Mouse (Mus musculus) cerebellum, postnatal 10 days (tissue): ENCODE data around the gene Gm20509.
"Not testable (repeated sequence)": the region's sequence is repeated elsewhere in the genome, so short reads cannot be mapped to it uniquely, and the experiment has no call there.

Source experiments
- DNase-seq, 2 experiments: peaks; one replicate each; pipeline ENCODE4 v3.0.0; 2021; ENCODE audit warnings: mixed read lengths in 2 of 2

Gm20509 gene

DNA sequence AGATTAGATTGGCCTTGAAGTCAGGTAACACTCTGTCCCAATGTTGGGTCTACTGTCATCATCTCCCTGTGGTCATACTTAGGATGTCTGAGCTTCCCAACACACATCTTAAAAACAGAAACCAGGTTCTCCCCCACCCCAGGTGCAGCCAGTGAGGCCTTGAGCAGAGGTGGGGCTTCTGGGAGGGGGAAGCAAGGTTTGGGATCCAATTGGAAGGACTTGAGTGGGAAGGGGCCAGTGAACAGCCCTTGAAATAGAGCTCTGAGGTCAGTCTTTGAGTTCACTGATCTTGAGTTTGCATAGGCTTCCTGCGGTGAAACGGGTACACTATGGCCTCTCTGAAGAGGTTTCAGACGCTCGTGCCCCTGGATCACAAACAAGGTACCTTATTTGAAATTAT, at the start of gene Gm20509:
Gene Gm20509 (plus strand): TSS at position 290 of the 400 bp plus-strand sequence.
- DNase-seq, result no peak

- no peak for DNase-seq
Measured at GRCm38 (mm10) chr9:73055441-73055911, 46.8 kb upstream of the Gm20509 start.

DNA sequence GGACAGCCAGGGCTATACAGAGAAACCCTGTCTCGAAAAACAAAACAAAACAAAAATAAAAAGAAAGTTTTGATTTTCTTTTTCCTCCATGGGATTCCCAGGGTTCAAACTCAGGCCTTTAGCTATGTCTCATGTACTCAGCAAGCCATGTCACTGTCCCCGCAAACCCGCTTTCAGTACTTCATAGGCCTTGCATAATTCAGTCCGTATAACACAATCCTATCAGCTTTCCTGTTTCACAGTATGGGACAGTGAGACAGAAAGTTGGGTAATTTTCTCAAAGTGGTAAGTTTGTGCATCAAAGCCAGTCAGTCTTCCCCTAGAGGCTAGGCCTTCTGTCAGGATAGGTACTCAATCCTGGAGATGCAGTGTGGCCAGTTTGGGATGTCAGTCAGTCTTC, 43.0 kb upstream of the Gm20509 start:
- no peak for DNase-seq

GRCm38 (mm10) chr9:73063621-73064290, 38.5 kb upstream of the Gm20509 start:
- DNase-seq, result peak; percentile 35 to 38

DNA sequence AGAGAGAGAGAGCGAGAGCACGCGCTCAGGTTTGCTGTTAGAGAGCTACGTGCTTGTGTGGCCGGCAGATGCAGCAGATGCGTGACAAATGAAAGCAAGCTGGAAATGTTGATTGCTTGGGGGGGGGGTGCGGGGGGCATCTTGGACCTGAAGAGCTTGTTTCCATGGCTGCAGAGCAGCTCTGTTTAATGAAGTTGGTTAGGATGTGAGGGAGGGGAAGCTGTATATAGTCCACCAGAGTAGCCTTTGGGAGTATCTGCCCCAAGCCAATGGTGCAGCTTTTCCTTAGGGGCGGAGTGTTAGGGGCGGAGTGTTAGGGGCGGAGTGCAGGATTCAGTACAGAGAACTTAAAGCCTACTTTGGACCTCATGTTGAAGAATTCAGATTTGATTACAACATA, 35.2 kb upstream of the Gm20509 start:
- no peak for DNase-seq

DNA sequence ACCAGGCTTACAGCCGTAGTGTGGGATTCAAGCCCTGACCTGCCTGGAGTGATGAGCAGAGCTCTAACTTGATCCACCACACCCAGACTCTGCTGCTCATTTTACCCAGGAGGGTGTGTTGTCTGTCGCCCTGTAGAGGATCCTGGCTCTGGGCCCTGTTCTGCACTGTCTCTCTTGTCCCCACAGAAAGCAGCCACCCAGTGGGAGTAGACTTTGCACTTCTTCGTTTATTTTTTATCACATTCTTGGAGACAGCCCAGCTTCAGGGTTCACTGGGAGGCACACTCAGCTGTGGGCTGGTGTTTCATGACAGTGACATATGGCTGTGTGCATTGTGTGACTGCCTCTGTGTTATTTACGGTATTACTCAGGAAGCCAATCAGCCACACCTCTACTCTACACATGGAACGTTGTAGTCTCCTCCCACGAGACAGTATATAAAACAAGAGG, 34.0 kb upstream of the Gm20509 start:
- no peak for DNase-seq

GRCm38 (mm10) chr9:73068688-73069087, 33.6 kb upstream of the Gm20509 start:
- DNase-seq, result no peak

DNA sequence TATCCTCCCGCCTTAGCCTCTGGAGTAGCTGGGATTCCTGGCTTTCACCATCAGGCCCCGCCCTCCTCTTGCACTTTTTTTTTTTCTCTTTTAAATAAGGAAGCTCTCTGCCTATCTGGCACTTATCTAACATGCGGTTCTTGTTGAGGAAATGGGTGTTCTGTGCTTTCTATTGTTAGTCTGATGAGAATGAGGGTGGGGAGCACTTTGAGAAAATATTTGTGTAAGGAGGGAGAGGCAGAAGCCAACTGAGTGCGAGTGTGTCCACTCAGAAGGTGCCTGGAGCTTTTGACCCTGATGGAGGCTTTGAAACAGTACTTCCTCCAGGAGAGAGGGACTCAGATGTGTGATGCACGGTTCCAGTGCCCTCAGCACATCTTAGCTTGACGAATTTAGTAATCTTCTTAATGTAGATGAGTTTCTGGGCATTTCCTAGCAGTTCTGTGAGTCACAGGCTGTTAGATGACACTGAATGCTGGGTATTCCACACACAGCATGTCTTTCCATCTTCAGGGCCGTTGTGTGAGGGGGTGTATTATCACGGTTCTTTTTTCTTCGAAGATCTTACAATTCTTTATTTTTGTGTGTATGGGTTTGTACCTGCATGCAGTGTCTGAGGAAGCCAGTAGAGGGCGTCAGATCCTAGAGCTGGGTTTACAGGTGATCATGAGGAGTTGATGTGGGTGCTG, 31.2 kb upstream of the Gm20509 start:
- no peak for DNase-seq

GRCm38 (mm10) chr9:73072426-73072825, 29.8 kb upstream of the Gm20509 start:
- DNase-seq, result no peak

- DNase-seq, result no peak
Measured at GRCm38 (mm10) chr9:73073169-73073568, 29.1 kb upstream of the Gm20509 start.

DNA sequence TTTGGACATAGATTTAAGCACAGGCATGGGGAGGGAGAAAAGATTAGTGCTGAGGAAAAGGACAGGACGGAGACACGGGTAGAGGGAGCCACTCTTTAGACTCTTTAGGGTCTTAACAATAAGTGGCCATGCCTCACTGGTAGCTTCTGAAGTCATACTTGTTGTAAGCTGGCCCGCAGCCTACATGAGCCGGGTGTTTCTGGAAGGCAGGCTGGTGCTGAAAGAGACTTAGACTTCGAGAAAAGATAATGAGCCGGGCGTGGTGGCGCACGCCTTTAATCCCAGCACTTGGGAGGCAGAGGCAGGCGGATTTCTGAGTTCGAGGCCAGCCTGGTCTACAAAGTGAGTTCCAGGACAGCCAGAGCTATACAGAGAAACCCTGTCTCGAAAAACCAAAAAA, 22.9 kb upstream of the Gm20509 start:
- DNase-seq, result not testable (repeated sequence)

- peak in 1 of 2 experiments; percentile 15 for DNase-seq
Measured at GRCm38 (mm10) chr9:73079801-73080325, 22.4 kb upstream of the Gm20509 start.

GRCm38 (mm10) chr9:73082291-73083000, 19.8 kb upstream of the Gm20509 start:
- DNase-seq, result peak; percentile 85 to 89

DNA sequence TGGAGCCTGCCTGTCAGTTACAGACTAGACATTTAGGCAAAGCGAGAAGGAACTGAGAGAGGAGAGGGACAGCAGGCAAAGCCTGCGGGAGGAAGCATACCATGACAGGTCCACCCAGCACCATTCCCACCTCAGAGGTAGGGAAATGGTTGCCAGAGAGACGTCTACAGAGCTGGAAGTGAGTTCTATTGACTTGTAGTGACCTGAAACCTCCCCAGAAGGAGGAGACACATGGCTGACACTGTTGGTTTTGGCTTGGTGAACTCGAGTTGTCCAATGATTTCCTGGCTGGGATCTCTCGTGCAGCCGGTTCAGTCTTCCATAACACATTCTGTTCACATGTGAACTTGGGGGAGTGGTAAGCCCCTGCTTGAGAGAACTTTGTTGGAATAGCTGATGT, 18.3 kb upstream of the Gm20509 start:
- peak; percentile 69 for DNase-seq

DNA sequence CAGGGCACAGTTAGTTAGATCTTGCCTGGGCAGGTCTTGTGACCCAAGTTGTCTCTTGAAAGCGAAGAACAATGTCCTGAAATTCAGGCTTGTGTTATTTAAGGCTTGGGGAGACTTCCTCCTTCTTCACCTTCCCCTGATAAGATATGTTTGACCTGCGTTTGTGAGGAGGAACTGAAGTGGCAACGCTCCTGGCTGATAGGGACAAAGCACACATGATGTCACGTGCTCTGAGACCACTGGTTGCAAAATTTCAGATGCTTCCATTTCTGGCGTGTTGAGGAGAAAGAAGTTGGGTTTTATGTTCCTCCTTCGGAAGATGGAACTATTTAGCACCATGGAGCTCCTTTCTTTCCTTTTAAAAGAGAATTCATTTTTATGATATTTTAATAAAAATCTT, 16.4 kb upstream of the Gm20509 start:
- no peak for DNase-seq

DNA sequence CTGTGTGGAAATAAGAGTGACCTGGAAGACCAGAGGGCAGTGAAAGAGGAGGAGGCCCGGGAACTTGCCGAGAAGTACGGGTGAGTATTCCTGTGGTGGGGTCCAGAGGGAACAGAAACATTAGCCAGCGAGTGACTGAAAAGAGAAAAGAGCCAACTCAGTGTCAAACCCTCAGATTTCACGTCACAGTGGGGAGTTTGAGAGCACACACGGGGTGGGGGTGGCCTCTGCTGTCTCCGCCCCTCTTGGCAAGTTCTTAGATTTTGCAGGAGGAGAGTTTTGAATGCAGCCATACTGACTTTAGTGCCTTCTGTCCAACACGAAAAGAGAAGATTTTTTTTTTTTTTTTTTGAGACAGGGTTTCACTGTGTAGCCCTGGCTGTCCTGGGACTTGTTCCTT, 15.1 kb upstream of the Gm20509 start:
- peak in 1 of 2 experiments; percentile 40 for DNase-seq

DNA sequence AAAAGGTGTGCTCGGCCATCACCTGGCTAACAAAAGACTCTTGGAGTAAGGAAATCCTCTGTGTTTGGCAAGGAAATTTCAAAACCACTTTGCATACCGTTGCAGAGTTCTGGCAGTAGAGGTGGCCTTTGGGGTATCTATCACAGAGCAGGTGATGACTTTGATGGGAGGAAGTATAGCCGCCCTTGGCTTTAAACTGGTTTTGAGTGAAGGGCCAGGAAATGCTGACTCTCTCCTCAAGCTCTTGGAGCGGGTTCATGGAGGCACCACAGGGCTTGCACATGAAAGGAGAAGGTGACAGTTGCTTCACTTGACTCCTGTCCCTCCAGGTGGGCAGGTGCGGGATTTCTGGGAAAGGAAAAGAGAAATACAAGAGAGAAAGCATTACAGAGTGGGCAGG, 14.7 kb upstream of the Gm20509 start:
- DNase-seq, result no peak

DNA sequence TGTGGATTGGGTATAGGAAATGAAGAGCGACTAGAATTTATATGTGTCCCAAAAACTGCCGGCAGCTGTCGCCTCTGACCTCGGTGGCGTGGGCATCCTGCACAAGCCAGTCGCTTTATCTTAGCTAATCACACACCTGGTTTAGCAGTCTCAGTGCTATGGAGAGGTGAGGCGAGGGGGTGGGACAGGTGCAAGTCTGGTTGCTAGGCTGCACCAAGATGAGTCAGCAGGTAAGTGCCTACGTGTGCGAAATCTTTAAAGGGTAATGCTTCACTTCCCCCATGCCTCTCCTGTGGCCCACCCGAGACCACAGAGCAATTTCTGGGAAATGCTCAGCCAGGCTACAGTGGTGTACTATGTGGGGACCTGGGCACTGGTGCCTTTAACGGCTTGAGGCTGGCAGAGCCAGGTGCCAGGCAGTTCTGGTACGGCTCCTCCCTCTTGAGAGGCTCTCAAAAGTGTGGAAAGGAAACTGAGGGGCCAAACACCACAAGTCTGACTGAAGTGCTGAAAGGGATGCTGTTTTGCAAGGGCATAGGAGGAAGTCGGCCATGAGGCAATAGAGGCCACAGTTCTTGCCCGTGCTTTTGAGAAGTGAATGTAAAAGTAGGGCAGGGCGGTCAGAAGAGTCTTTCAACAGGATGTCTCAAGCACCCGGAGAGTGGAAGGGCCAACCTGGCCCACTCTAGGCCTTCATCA, 12.9 kb upstream of the Gm20509 start:
- peak in 1 of 2 experiments; percentile 6 for DNase-seq

GRCm38 (mm10) chr9:73090121-73090520, 12.1 kb upstream of the Gm20509 start:
- peak in 1 of 2 experiments; percentile 28 for DNase-seq

DNA sequence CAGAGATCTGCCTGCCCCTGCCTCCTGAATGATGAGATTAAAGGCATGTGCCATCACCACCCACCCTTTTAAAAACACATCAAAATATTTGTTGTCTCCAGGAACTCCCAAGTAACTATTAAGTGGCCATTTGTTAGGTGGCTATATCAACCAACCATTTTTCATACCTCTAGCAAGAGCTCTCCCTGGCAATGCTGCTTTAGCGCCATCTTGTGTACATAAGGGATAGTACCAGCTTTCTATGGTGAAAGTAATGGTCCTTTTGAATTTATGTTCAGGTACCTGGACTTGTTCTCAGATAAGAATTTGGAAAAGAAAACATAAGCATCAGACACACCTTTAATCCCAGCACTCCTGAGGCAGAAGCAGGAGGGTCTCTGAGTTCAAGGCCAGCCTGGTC, 10.5 kb upstream of the Gm20509 start:
- peak; percentile 68 to 80 for DNase-seq

GRCm38 (mm10) chr9:73094580-73094979, 7.7 kb upstream of the Gm20509 start:
- DNase-seq, result peak in 1 of 2 experiments; percentile 32

DNA sequence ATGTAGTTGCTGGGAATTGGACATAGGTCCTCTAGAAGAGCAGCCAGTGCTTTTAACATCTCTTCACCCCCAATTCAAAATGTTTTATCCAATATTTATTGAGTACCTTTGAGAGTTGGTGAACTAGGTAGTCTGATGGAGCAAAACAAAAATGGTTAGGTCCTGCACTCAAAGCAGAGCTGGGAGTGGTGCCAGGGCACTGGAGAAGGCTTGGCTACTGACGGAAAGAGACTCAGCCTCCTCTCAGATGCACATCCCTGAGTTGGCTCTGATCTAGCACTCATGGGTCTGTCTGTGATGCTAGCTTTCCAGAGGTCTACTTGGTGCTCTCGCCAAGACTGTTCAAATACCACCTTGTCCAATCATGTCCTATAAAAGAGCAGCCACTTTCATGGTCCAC, 4.4 kb upstream of the Gm20509 start:
- DNase-seq, result peak; percentile 53 to 57

DNA sequence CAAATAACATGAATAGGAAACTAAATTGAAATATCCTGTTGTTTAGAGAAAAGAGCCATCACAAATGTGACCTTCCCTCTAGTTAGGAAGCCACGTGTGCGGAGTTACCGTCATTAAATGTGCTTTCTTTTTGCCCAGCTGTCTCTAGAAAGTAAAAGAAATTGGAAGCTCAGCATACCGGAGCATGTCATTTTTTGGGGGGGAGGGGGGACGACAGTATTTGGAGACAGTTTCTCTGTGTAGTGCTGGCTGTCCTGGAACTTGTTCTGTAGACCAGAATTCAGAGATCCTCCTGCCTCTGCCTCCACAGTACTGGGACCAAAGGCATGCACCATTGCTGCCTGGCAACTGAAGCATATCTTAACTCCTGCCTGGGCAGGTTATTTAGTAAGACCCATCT, 734 bp upstream of the Gm20509 start, which contains the start of gene Khdc3:
Gene Khdc3 (plus strand): TSS at position 301 of the 400 bp plus-strand sequence.
- DNase-seq, result no peak
